Mouse (Mus musculus) C2C12 (cell line): ENCODE measurements around the gene Chp1. TPM values are rescaled to one million over a fixed set of nuclear protein-coding genes. Genes with fewer than 3 reads are reported as not detected.

Source experiments
- H3K27me3 ChIP-seq: one replicate; pipeline ENCODE4 v1.6.1; 2011; ENCODE audit not compliant: control insufficient read depth, insufficient read depth, insufficient read length
- H3K36me3 ChIP-seq: one replicate; pipeline ENCODE4 v1.6.1; 2011; ENCODE audit not compliant: control insufficient read depth, insufficient read depth
- H3K4me3 ChIP-seq: one replicate; pipeline ENCODE4 v1.5.1; 2011; ENCODE audit warnings: mild to moderate bottlenecking, control low read depth; ENCODE audit not compliant: poor library complexity, insufficient read depth, severe bottlenecking
- H3K79me2 ChIP-seq: one replicate; pipeline ENCODE4 v1.6.1; 2011; ENCODE audit not compliant: control insufficient read depth, insufficient read depth
- H3K79me3 ChIP-seq: one replicate; pipeline ENCODE4 v1.6.1; 2011; ENCODE audit warnings: low read depth, control low read depth
- H3ac ChIP-seq: one replicate; pipeline ENCODE3; 2011; ENCODE audit warnings: low read depth; ENCODE audit not compliant: control insufficient read depth, insufficient read length
- CEBPB ChIP-seq: IDR thresholded peaks from one replicate; pipeline ENCODE4 v1.6.1; 2011; ENCODE audit warnings: low read depth, mild to moderate bottlenecking, control low read depth, moderate library complexity
- CTCF ChIP-seq: IDR thresholded peaks from one replicate; pipeline ENCODE4 v1.5.1; 2011; ENCODE audit not compliant: control insufficient read depth, insufficient read depth, insufficient read length
- FOSL1 ChIP-seq: IDR thresholded peaks from one replicate; pipeline ENCODE4 v1.8.0; 2011; ENCODE audit warnings: mild to moderate bottlenecking, low read length; ENCODE audit not compliant: poor library complexity, insufficient read depth, severe bottlenecking
- MAX ChIP-seq: IDR thresholded peaks from one replicate; pipeline ENCODE4 v1.6.1; 2011; ENCODE audit warnings: mild to moderate bottlenecking, control low read depth
- MYOD1 ChIP-seq: IDR thresholded peaks from one replicate; pipeline ENCODE4 v1.6.1; 2011; ENCODE audit warnings: low read depth; ENCODE audit not compliant: control insufficient read depth, insufficient read length
- MYOG ChIP-seq: IDR thresholded peaks from one replicate; pipeline ENCODE4 v1.6.1; 2011; ENCODE audit not compliant: control insufficient read depth, insufficient read length; ENCODE audit errors: extremely low read depth
- USF1 ChIP-seq: IDR thresholded peaks from one replicate; pipeline ENCODE4 v1.6.1; 2011; ENCODE audit warnings: low read depth, mild to moderate bottlenecking, control low read depth, moderate library complexity
- polyA plus RNA-seq: library from polyadenylated mRNA; unstranded; fragments of >200 nt; fragmentation: generic; extraction: Trizol; gene quantifications from one replicate; pipeline ENCODE4 v1.2.1, GENCODE M21; 2012; ENCODE audit warnings: missing spikeins

Chp1 gene
- polyA plus RNA-seq, 1 experiment: 51.9 TPM

GRCm38 (mm10) chr2:119512292-119512691 is 35.2 kb upstream of the Chp1 start:
- Histone ChIP-seq H3K4me3 (no peak overlapping the region), H3ac (no peak overlapping the region), H3K79me3 (no peaks in the 10 kb centered on the region), H3K27me3 (no peaks in the 10 kb centered on the region), H3K79me2 (no peaks in the 10 kb centered on the region), H3K36me3 (no peaks in the 10 kb centered on the region)
- TF ChIP-seq MYOG (no peak), CEBPB (no peak), CTCF (no peak), FOSL1 (no peak), USF1 (no peak), MYOD1 (no peak), MAX (no peak)

- Histone ChIP-seq H3K36me3 (no peaks in the 10 kb centered on the region), H3K4me3 (no peak overlapping the region), H3ac (no peak overlapping the region), H3K79me3 (no peaks in the 10 kb centered on the region), H3K27me3 (no peaks in the 10 kb centered on the region), H3K79me2 (no peaks in the 10 kb centered on the region)
- peak; percentile 7 for TF ChIP-seq CEBPB
- no peak for TF ChIP-seq USF1
Observed at GRCm38 (mm10) chr2:119514026-119514522, 33.4 kb upstream of the Chp1 start.

GRCm38 (mm10) chr2:119516811-119517210 is 30.7 kb upstream of the Chp1 start:
- no peak overlapping the region for H3K4me3 ChIP-seq
- no peaks in the 10 kb centered on the region for H3K27me3 ChIP-seq
- TF ChIP-seq MYOG: no peak
- no peak for TF ChIP-seq MAX
- no peak for TF ChIP-seq USF1
- no peak for TF ChIP-seq MYOD1
- no peak for TF ChIP-seq CEBPB
- no peak for TF ChIP-seq CTCF
- TF ChIP-seq FOSL1: no peak
- no peak overlapping the region for H3ac ChIP-seq
- no peaks in the 10 kb centered on the region for H3K79me3 ChIP-seq
- H3K79me2 ChIP-seq: no peaks in the 10 kb centered on the region
- no peaks in the 10 kb centered on the region for H3K36me3 ChIP-seq

- Histone ChIP-seq H3K27me3 (no peaks in the 10 kb centered on the region), H3K79me2 (no peaks in the 10 kb centered on the region), H3K4me3 (no peak overlapping the region), H3ac (no peak overlapping the region), H3K36me3 (no peaks in the 10 kb centered on the region), H3K79me3 (no peaks in the 10 kb centered on the region)
- no peak for TF ChIP-seq FOSL1
- no peak for TF ChIP-seq USF1
- TF ChIP-seq CTCF: no peak
- no peak for TF ChIP-seq MAX
- no peak for TF ChIP-seq MYOG
- no peak for TF ChIP-seq CEBPB
- TF ChIP-seq MYOD1: no peak
Observed at GRCm38 (mm10) chr2:119520550-119520949, 26.9 kb upstream of the Chp1 start.

GRCm38 (mm10) chr2:119523836-119524235 is 23.7 kb upstream of the Chp1 start:
- Histone ChIP-seq H3K4me3 (no peak overlapping the region), H3K27me3 (no peaks in the 10 kb centered on the region), H3ac (no peak overlapping the region), H3K79me3 (no peaks in the 10 kb centered on the region), H3K79me2 (no peaks in the 10 kb centered on the region), H3K36me3 (no peaks in the 10 kb centered on the region)
- no peak for TF ChIP-seq MYOD1

- no peaks in the 10 kb centered on the region for H3K36me3 ChIP-seq
- H3ac ChIP-seq: no peak overlapping the region
- no peaks in the 10 kb centered on the region for H3K79me2 ChIP-seq
- no peak for TF ChIP-seq MYOD1
- TF ChIP-seq MAX: no peak
- H3K79me3 ChIP-seq: no peaks in the 10 kb centered on the region
- no peak overlapping the region for H3K4me3 ChIP-seq
- H3K27me3 ChIP-seq: no peaks in the 10 kb centered on the region
Observed at GRCm38 (mm10) chr2:119525422-119525821, 22.1 kb upstream of the Chp1 start.
